Mouse (Mus musculus) CH12.LX (cell line): ENCODE data around the gene Pabpn1l. TPM values are rescaled to one million over a fixed set of nuclear protein-coding genes. Genes with fewer than 3 reads are reported as not detected.

Experiments
- DNase-seq: peaks from one replicate; pipeline ENCODE4 v3.0.0-alpha.2; 2013; ENCODE audit errors: extremely low read depth
- H3K27ac ChIP-seq: 2 replicates; pipeline ENCODE4 v1.5.1; 2012; ENCODE audit warnings: low read depth, mild to moderate bottlenecking, control low read depth, moderate library complexity; ENCODE audit not compliant: insufficient read depth
- H3K27me3 ChIP-seq: replicated peaks from 2 replicates; pipeline ENCODE3; 2012; ENCODE audit warnings: inconsistent platforms
- H3K36me3 ChIP-seq, 2 experiments: replicated peaks in 1 of 2; 2 replicates each; pipeline versions ENCODE3 to v1.6.1; 2012; ENCODE audit warnings: inconsistent platforms in 1 of 2, low read length in 1 of 2, mild to moderate bottlenecking in 1 of 2, mixed read lengths in 1 of 2, moderate library complexity in 1 of 2; ENCODE audit not compliant: control insufficient read depth in 1 of 2, insufficient read depth in 1 of 2
- H3K4me1 ChIP-seq, 2 experiments: 2 replicates each; pipeline ENCODE4 v1.6.1; 2012; ENCODE audit warnings: inconsistent platforms in 1 of 2, moderate library complexity in 1 of 2; ENCODE audit not compliant: insufficient read depth in 2 of 2, control insufficient read depth in 1 of 2
- H3K4me2 ChIP-seq: 2 replicates; pipeline ENCODE4 v1.6.1; 2012; ENCODE audit warnings: low read depth, mild to moderate bottlenecking, control low read depth; ENCODE audit not compliant: poor library complexity, insufficient read depth, severe bottlenecking
- H3K4me3 ChIP-seq, 3 experiments: fragments of 150-350 bp in 1 of 3; sonication (generic) in 1 of 3; replicated peaks in 1 of 3; 2 replicates each; pipeline versions ENCODE3 to v1.5.1; 2011 to 2012; ENCODE audit warnings: low read depth in 2 of 3, low read length in 2 of 3, mild to moderate bottlenecking in 2 of 3, moderate library complexity in 2 of 3, control low read depth in 1 of 3, improper control_type of control experiment in 1 of 3, inconsistent platforms in 1 of 3, mixed read lengths in 1 of 3; ENCODE audit not compliant: poor library complexity in 1 of 3
- H3K79me2 ChIP-seq: replicated peaks from 2 replicates; pipeline ENCODE4 v1.6.1; 2012; ENCODE audit warnings: mild to moderate bottlenecking, moderate library complexity; ENCODE audit not compliant: control insufficient read depth, poor library complexity, insufficient read depth, severe bottlenecking; ENCODE audit errors: extremely low read depth
- H3K9ac ChIP-seq: 2 replicates; pipeline ENCODE4 v1.6.1; 2012; ENCODE audit warnings: low read depth, mild to moderate bottlenecking, control low read depth, moderate library complexity; ENCODE audit not compliant: insufficient read depth
- H3K9me3 ChIP-seq: replicated peaks from 2 replicates; pipeline ENCODE3; 2012; ENCODE audit warnings: low read length, inconsistent platforms, mixed read lengths
- BHLHE40 ChIP-seq: IDR thresholded peaks from 2 replicates; pipeline ENCODE4 v1.6.1; 2011; ENCODE audit warnings: mild to moderate bottlenecking, low read depth, low read length, improper control_type of control experiment
- CHD2 ChIP-seq: IDR thresholded peaks from 2 replicates; pipeline ENCODE4 v1.6.1; 2011; ENCODE audit warnings: low read length, improper control_type of control experiment
- CTCF ChIP-seq, 2 experiments: IDR thresholded peaks in 1 of 2; conservative IDR thresholded peaks in 1 of 2; 2 replicates each; pipeline ENCODE4 v1.5.1; 2011 to 2012; ENCODE audit warnings: low read depth in 2 of 2, low read length in 2 of 2, improper control_type of control experiment in 1 of 2, inconsistent platforms in 1 of 2, mild to moderate bottlenecking in 1 of 2, moderate library complexity in 1 of 2
- E2F4 ChIP-seq: IDR thresholded peaks from 2 replicates; pipeline ENCODE4 v1.6.1; 2011; ENCODE audit warnings: low read depth, low read length, improper control_type of control experiment; ENCODE audit not compliant: insufficient replicate concordance
- ELF1 ChIP-seq: IDR thresholded peaks from 2 replicates; pipeline ENCODE4 v1.6.1; 2014; ENCODE audit warnings: low read depth, mild to moderate bottlenecking, inconsistent platforms, low read length, improper control_type of control experiment
- GABPA ChIP-seq: IDR thresholded peaks from 2 replicates; pipeline ENCODE4 v1.6.1; 2012; ENCODE audit warnings: low read depth, low read length, improper control_type of control experiment, inconsistent platforms; ENCODE audit not compliant: insufficient replicate concordance
- HCFC1 ChIP-seq: IDR thresholded peaks from 2 replicates; pipeline ENCODE4 v1.6.1; 2012; ENCODE audit warnings: low read depth, mild to moderate bottlenecking, inconsistent platforms, low read length, improper control_type of control experiment
- IRF4 ChIP-seq: IDR thresholded peaks from 2 replicates; pipeline ENCODE4 v1.6.1; 2014; ENCODE audit warnings: low read depth, mild to moderate bottlenecking, inconsistent platforms, low read length, improper control_type of control experiment
- JUN ChIP-seq: IDR thresholded peaks from 2 replicates; pipeline ENCODE4 v1.6.1; 2011; ENCODE audit warnings: low read depth, mild to moderate bottlenecking, low read length, improper control_type of control experiment, moderate library complexity; ENCODE audit not compliant: insufficient read depth
- MAX ChIP-seq: IDR thresholded peaks from 2 replicates; pipeline ENCODE4 v1.6.1; 2011; ENCODE audit warnings: low read length, improper control_type of control experiment
- MXI1 ChIP-seq: IDR thresholded peaks from 2 replicates; pipeline ENCODE4 v1.6.1; 2011; ENCODE audit warnings: mild to moderate bottlenecking, low read depth, low read length, improper control_type of control experiment
- MYC ChIP-seq: IDR thresholded peaks from 2 replicates; pipeline ENCODE4 v1.6.1; 2011; ENCODE audit warnings: low read depth, mild to moderate bottlenecking, improper control_type of control experiment, low read length
- NELFE ChIP-seq: IDR thresholded peaks from 2 replicates; pipeline ENCODE4 v1.6.1; 2011; ENCODE audit warnings: low read depth, low read length, improper control_type of control experiment
- NRF1 ChIP-seq: IDR thresholded peaks from 2 replicates; pipeline ENCODE4 v1.6.1; 2014; ENCODE audit warnings: low read depth, mild to moderate bottlenecking, inconsistent platforms, low read length, improper control_type of control experiment, moderate library complexity
- POLR2A ChIP-seq: IDR thresholded peaks from 2 replicates; pipeline ENCODE4 v1.6.1; 2011; ENCODE audit warnings: low read depth, mild to moderate bottlenecking, improper control_type of control experiment, low read length
- POLR2AphosphoS2 ChIP-seq: IDR thresholded peaks from 2 replicates; pipeline ENCODE4 v1.6.1; 2011; ENCODE audit warnings: low read depth, low read length, improper control_type of control experiment
- SIN3A ChIP-seq: IDR thresholded peaks from 2 replicates; pipeline ENCODE4 v1.6.1; 2012; ENCODE audit warnings: low read length, improper control_type of control experiment, inconsistent platforms
- SMC3 ChIP-seq: IDR thresholded peaks from 2 replicates; pipeline ENCODE4 v1.6.1; 2011; ENCODE audit warnings: low read depth, low read length, improper control_type of control experiment
- USF1 ChIP-seq: IDR thresholded peaks from 2 replicates; pipeline ENCODE4 v1.6.1; 2014; ENCODE audit warnings: low read depth, mild to moderate bottlenecking, inconsistent platforms, low read length, improper control_type of control experiment
- USF2 ChIP-seq: conservative IDR thresholded peaks from 2 replicates; pipeline ENCODE4 v1.6.1; 2011; ENCODE audit warnings: low read depth, low read length, improper control_type of control experiment
- ZMIZ1 ChIP-seq: IDR thresholded peaks from 2 replicates; pipeline ENCODE4 v1.6.1; 2012; ENCODE audit warnings: low read depth, mild to moderate bottlenecking, inconsistent platforms, low read length, improper control_type of control experiment
- dilution Hi-C: fragments of 300-500 bp; cut with MboI; formaldehyde crosslinking; loops from 2 replicates; pipeline ENCODE4 v1.14.3; 2020; ENCODE audit warnings: low sequenced_read_pairs; ENCODE audit not compliant: extremely low pct_unique_long_range_greater_than_20kb, extremely low pct_ligation_motif_present
- in situ Hi-C: fragments of 300-500 bp; cut with MboI; formaldehyde crosslinking; loops from 3 replicates; pipeline ENCODE4 v1.14.3; 2019; ENCODE audit warnings: low sequenced_read_pairs, low pct_ligation_motif_present, low pct_unique_long_range_greater_than_20kb, mixed read lengths
- polyA plus RNA-seq: library from polyadenylated mRNA; unstranded; fragments of >175 nt; gene quantifications from 2 replicates; pipeline ENCODE4 v1.2.1, GENCODE M21; 2012; ENCODE audit warnings: low read depth; ENCODE audit not compliant: insufficient read length
- total RNA-seq, 2 experiments: library from RNA; depleted of rRNA; stranded (reverse); fragments of 300-350 nt in 1 of 2; fragments of >200 nt in 1 of 2; gene quantifications; 2 replicates each; pipeline ENCODE4 v1.2.3; 2012 to 2014

Gene Pabpn1l
- total and polyA plus RNA-seq, 3 experiments: not detected

DNA sequence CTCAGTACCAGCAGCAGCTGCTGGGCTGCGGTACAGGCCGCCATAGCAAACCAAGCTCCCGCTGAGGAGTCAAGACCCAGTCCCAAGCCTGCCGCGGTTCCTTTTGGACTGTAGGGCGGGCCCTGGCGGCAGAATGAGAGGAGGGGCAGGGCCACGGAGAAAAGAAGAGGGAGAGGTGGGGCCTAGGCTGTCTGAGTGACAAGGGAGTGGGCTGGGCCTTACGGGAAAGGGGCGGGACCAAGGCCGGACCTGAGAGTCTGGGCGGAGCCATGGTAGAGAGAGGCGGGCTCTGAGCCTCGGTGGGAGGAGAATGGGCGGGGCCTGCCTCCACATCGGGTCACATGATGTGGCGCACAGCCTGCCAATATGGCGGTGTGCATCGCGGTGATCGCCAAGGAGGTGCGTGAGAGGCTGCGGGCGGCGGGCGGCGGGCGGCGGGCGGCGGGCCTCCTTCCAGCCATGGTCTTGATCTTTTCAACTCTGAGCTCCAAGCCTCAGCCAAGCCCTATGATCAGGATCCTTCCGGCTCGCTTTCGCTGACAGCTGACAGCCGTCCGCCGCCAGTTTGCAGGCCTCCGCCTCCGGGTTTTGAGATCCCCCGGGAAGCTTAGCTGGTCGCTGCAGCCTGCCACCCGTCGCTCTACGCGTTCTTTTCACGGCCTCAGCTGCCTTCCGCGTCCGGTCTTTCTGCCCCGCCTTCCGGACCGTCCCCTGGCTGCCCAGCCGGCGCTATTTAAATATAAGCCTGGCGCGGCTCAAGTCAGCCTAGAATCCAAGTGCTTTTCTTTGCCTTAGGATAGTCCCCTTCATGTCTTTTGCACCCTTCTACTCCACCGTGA is 11.0 kb downstream of the Pabpn1l start, which contains the start of the genes Galns and Trappc2l:
Gene Galns, minus strand, starts transcription at position 169 of the 839 bp plus-strand sequence.
Gene Trappc2l, plus strand, starts transcription at position 346 of the 839 bp plus-strand sequence.
- TF ChIP-seq E2F4: no peak
- TF ChIP-seq POLR2A: peak; percentile 88
- peak; percentile 74; the same call in 1 of the 2 replicates for TF ChIP-seq ELF1
- TF ChIP-seq ZMIZ1: peak; percentile 66; the same call in 1 of the 2 replicates
- peak; percentile 67 for TF ChIP-seq SIN3A
- 0 out of 2 replicates have a peak, but pooled peaks have one; percentile 4 for TF ChIP-seq CHD2
- peak; percentile 89 for TF ChIP-seq USF1
- 0 out of 2 replicates have a peak, but pooled peaks have one; percentile 18 for TF ChIP-seq MYC
- no peak for TF ChIP-seq JUN
- TF ChIP-seq CTCF (conservative IDR thresholded peaks at IDR 0.05 in 1 of 2, IDR thresholded peaks at IDR 0.05 in 1 of 2; ENCODE audit: low read depth in 2 of 2, low read length in 2 of 2): peak in 1 of 2 experiments; percentile 32; a peak in 1 of 4 replicates
- peak; percentile 91 for TF ChIP-seq NELFE
- TF ChIP-seq POLR2AphosphoS2: peak; percentile 72; the same call in 1 of the 2 replicates
- TF ChIP-seq MXI1: peak; percentile 45
- TF ChIP-seq IRF4: peak; percentile 21; the same call in 1 of the 2 replicates
- TF ChIP-seq GABPA: no peak
- peak; percentile 24; the same call in 1 of the 2 replicates for TF ChIP-seq SMC3
- TF ChIP-seq MAX: peak; percentile 59; the same call in 1 of the 2 replicates
- TF ChIP-seq NRF1: no peak
- peak; percentile 81 for TF ChIP-seq USF2
- TF ChIP-seq HCFC1: peak; percentile 50
- TF ChIP-seq BHLHE40: no peak

More for the DNA sequence above, 11.0 kb downstream of the Pabpn1l start, which contains the start of the genes Galns and Trappc2l:
- peaks cover 11 to 48% of the 10 kb centered on the region in 2 experiments for H3K4me1 ChIP-seq
- peak; percentile 97 for DNase-seq
- H3K4me3 ChIP-seq: peak within 1 kb of the TSS; percentile 78 to 94 (median 80)
- H3K36me3 ChIP-seq: peaks cover 5 to 37% of the 10 kb centered on the region in 2 experiments
- peak within 1 kb of the TSS; percentile 72 for H3K9ac ChIP-seq
- H3K27me3 ChIP-seq: no peaks in the 10 kb centered on the region
- in situ Hi-C loops: no loop called here
- H3K79me2 ChIP-seq: no peaks in the 10 kb centered on the region
- dilution Hi-C loops: no loop called here
- H3K27ac ChIP-seq: peak within 1 kb of the TSS; percentile 97
- H3K4me2 ChIP-seq: peak within 1 kb of the TSS; percentile 92
- no peaks in the 10 kb centered on the region for H3K9me3 ChIP-seq
